Mouse (Mus musculus): ENCODE measurements at regions not wholly inside any gene's neighbourhood (a gene's known extent, or its start where the extent isn't known, plus 50 kb on each side); places are given as distances from the start of the nearest gene placed in this dataset.

DNA sequence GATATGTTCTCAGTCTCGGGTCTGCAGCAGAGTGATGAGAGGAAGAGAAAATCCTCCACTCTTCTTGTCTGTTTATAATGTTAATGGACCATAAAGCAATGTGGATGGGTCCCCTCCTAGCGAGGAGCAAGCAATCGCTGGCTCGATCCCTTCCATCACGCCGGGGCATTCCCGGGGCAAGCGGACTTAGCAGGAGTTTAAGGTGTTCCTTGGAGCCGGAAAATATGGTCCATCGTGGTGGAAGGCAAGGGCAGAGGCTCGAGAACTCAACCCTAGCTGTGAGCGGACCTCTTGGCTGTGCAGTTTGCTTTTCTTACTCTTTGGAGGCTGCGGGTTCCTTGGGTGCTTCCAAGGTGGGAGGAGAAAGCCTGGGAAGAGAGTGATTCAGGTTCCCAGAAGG is 127.1 kb upstream of the Dpyd start:
- TF ChIP-seq MAX (IDR thresholded peaks at IDR 0.05), result no peak
- no peak for TF ChIP-seq CTCF (IDR thresholded peaks at IDR 0.05; ENCODE audit: control insufficient read depth, insufficient read depth, insufficient read length)
- no peak for TF ChIP-seq MYOG (IDR thresholded peaks at IDR 0.05; ENCODE audit: control insufficient read depth, extremely low read depth, insufficient read length)
- TF ChIP-seq USF1 (IDR thresholded peaks at IDR 0.05; ENCODE audit: low read depth), result no peak
- no peak for TF ChIP-seq MYOD1 (IDR thresholded peaks at IDR 0.05; ENCODE audit: control insufficient read depth, insufficient read length, low read depth)
- TF ChIP-seq FOSL1 (IDR thresholded peaks at IDR 0.05; ENCODE audit: insufficient read depth, low read length, poor library complexity, severe bottlenecking), result no peak
